Mouse (Mus musculus): ENCODE results near the gene Frat1. TPM values are rescaled to one million over a fixed set of nuclear protein-coding genes. Genes with fewer than 3 reads are reported as not detected.

Frat1 gene
- total and polyA plus RNA-seq, 2 experiments from 2014 or later: 26.6 to 27.0 TPM

- no peak for DNase-seq (ENCODE audit: low spot score)
- H3K4me1 ChIP-seq (ENCODE audit: insufficient read depth, low read length): no peaks in the 10 kb centered on the region
- ATAC-seq: no peak
- no peak for TF ChIP-seq CTCF (IDR thresholded peaks at IDR 0.05; ENCODE audit: low read depth)
- H3K27ac ChIP-seq: no peak overlapping the region
- H3K4me3 ChIP-seq (ENCODE audit: low read length): no peak overlapping the region
- 98% methylated on average over 4 of the region's 4 CpGs for WGBS
- no peak overlapping the region for H3K9ac ChIP-seq (replicated peaks; ENCODE audit: low read length)
- H3K9me3 ChIP-seq (ENCODE audit: low read length): no peaks in the 10 kb centered on the region
- H3K36me3 ChIP-seq (ENCODE audit: insufficient read depth, low read length): peaks cover 56% of the 10 kb centered on the region
- H3K27me3 ChIP-seq (ENCODE audit: insufficient read depth, low read length): no peaks in the 10 kb centered on the region
- H3K4me2 ChIP-seq (ENCODE audit: low read depth, low read length): no peak overlapping the region
Measured at GRCm38 (mm10) chr19:41881842-41882241, 52.1 kb downstream of the Frat1 start.

Other genes with a start within 250 kb of the Frat1 start
- 5.7 and 6.4 TPM in 2 replicates for gene Gm340, start 247.6 kb upstream of the Frat1 start, total RNA-seq (2014; rRNA removed)
- gene Gm340, start 247.6 kb upstream of the Frat1 start, polyA plus RNA-seq (2015; fragmentation: Nextera tagmentation; extraction: Ambion mirVana): 1.7 TPM in 2 replicates
- 69.2 and 78.5 TPM in 2 replicates for gene Slit1, start 86.3 kb upstream of the Frat1 start, total RNA-seq (2014; rRNA removed)
- gene Slit1, start 86.3 kb upstream of the Frat1 start, polyA plus RNA-seq (2015; fragmentation: Nextera tagmentation; extraction: Ambion mirVana): 10.8 and 13.3 TPM in 2 replicates
- 5.4 and 5.5 TPM in 2 replicates for gene Arhgap19, start 27.9 kb upstream of the Frat1 start, total RNA-seq (2014; rRNA removed)
- gene Arhgap19, start 27.9 kb upstream of the Frat1 start, polyA plus RNA-seq (2015; fragmentation: Nextera tagmentation; extraction: Ambion mirVana): 3.9 and 4.4 TPM in 2 replicates
- 9.0 and 13.2 TPM in 2 replicates for gene Frat2, start 18.2 kb downstream of the Frat1 start, total RNA-seq (2014; rRNA removed)
- 5.8 and 7.3 TPM in 2 replicates for gene Frat2, start 18.2 kb downstream of the Frat1 start, polyA plus RNA-seq (2015; fragmentation: Nextera tagmentation; extraction: Ambion mirVana)
- 19.2 and 21.9 TPM in 2 replicates for gene Rrp12, start 66.2 kb downstream of the Frat1 start, total RNA-seq (2014; rRNA removed)
- 11.9 and 12.3 TPM in 2 replicates for gene Rrp12, start 66.2 kb downstream of the Frat1 start, polyA plus RNA-seq (2015; fragmentation: Nextera tagmentation; extraction: Ambion mirVana)
- 539 and 558 TPM in 2 replicates for gene Pgam1, start 82.0 kb downstream of the Frat1 start, total RNA-seq (2014; rRNA removed)
- gene Pgam1, start 82.0 kb downstream of the Frat1 start, polyA plus RNA-seq (2015; fragmentation: Nextera tagmentation; extraction: Ambion mirVana): 629 and 638 TPM in 2 replicates
- gene Exosc1, start 103.5 kb downstream of the Frat1 start, total RNA-seq (2014; rRNA removed): 13.5 and 21.1 TPM in 2 replicates
- 64.8 and 69.4 TPM in 2 replicates for gene Exosc1, start 103.5 kb downstream of the Frat1 start, polyA plus RNA-seq (2015; fragmentation: Nextera tagmentation; extraction: Ambion mirVana)
- 65.1 and 73.7 TPM in 2 replicates for gene Zdhhc16, start 103.5 kb downstream of the Frat1 start, total RNA-seq (2014; rRNA removed)
- 81.9 and 89.4 TPM in 2 replicates for gene Zdhhc16, start 103.5 kb downstream of the Frat1 start, polyA plus RNA-seq (2015; fragmentation: Nextera tagmentation; extraction: Ambion mirVana)
- gene Mms19, start 151.2 kb downstream of the Frat1 start, total RNA-seq (2014; rRNA removed): 54.8 and 66.1 TPM in 2 replicates
- gene Mms19, start 151.2 kb downstream of the Frat1 start, polyA plus RNA-seq (2015; fragmentation: Nextera tagmentation; extraction: Ambion mirVana): 25.9 and 28.8 TPM in 2 replicates
- gene Ubtd1, start 151.8 kb downstream of the Frat1 start, total RNA-seq (2014; rRNA removed): 19.9 and 22.4 TPM in 2 replicates
- gene Ubtd1, start 151.8 kb downstream of the Frat1 start, polyA plus RNA-seq (2015; fragmentation: Nextera tagmentation; extraction: Ambion mirVana): 13.4 and 14.1 TPM in 2 replicates
- gene Ankrd2, start 206.0 kb downstream of the Frat1 start, total RNA-seq (2014; rRNA removed): 0.42 TPM in 1 of 2 replicates, not detected in the other
- gene Ankrd2, start 206.0 kb downstream of the Frat1 start, polyA plus RNA-seq (2015; fragmentation: Nextera tagmentation; extraction: Ambion mirVana): 0.97 and 1.5 TPM in 2 replicates
- 2.2 and 3.6 TPM in 2 replicates for gene Hoga1, start 215.6 kb downstream of the Frat1 start, total RNA-seq (2014; rRNA removed)
- 3.9 and 4.6 TPM in 2 replicates for gene Hoga1, start 215.6 kb downstream of the Frat1 start, polyA plus RNA-seq (2015; fragmentation: Nextera tagmentation; extraction: Ambion mirVana)
- 0.61 and 1.6 TPM in 2 replicates for gene 4933411K16Rik, start 222.3 kb downstream of the Frat1 start, total RNA-seq (2014; rRNA removed)
- gene 4933411K16Rik, start 222.3 kb downstream of the Frat1 start, polyA plus RNA-seq (2015; fragmentation: Nextera tagmentation; extraction: Ambion mirVana): not detected in 2 replicates